Mouse (Mus musculus) splenic B cell, adult 2 months (primary cell): ENCODE data around the gene Aftph.

Source experiments
- DNase-seq: peaks from one replicate; pipeline ENCODE4 v3.0.0-alpha.2; 2011; ENCODE audit warnings: low read depth, low spot score
- H3K27me3 ChIP-seq: 2 replicates; pipeline ENCODE4 v1.6.1; 2012; ENCODE audit warnings: mild to moderate bottlenecking, low read length, moderate library complexity, mixed read lengths; ENCODE audit not compliant: control insufficient read depth, poor library complexity, insufficient read depth, severe bottlenecking
- H3K36me3 ChIP-seq: 2 replicates; pipeline ENCODE4 v1.6.1; 2012; ENCODE audit warnings: mild to moderate bottlenecking, low read length, moderate library complexity, mixed read lengths; ENCODE audit not compliant: control insufficient read depth, poor library complexity, insufficient read depth, severe bottlenecking

The Aftph gene

GRCm38 (mm10) chr11:20671789-20672392, 69.5 kb downstream of the Aftph start:
- no peak for DNase-seq
- no peaks in the 10 kb centered on the region for H3K36me3 ChIP-seq
- H3K27me3 ChIP-seq: no peaks in the 10 kb centered on the region

GRCm38 (mm10) chr11:20664878-20665277, 76.5 kb downstream of the Aftph start:
- DNase-seq: no peak
- no peaks in the 10 kb centered on the region for H3K27me3 ChIP-seq
- no peaks in the 10 kb centered on the region for H3K36me3 ChIP-seq

- H3K36me3 ChIP-seq: no peaks in the 10 kb centered on the region
- H3K27me3 ChIP-seq: no peaks in the 10 kb centered on the region
- no peak for DNase-seq
Measured at GRCm38 (mm10) chr11:20663580-20664198, 77.7 kb downstream of the Aftph start.

GRCm38 (mm10) chr11:20662811-20663210, 78.6 kb downstream of the Aftph start:
- no peak for DNase-seq
- Histone ChIP-seq H3K36me3 (no peaks in the 10 kb centered on the region), H3K27me3 (no peaks in the 10 kb centered on the region)

GRCm38 (mm10) chr11:20661652-20662051, 79.7 kb downstream of the Aftph start:
- peak; percentile 72 for DNase-seq
- Histone ChIP-seq H3K36me3 (no peaks in the 10 kb centered on the region), H3K27me3 (no peaks in the 10 kb centered on the region)

GRCm38 (mm10) chr11:20660111-20661097, 81.0 kb downstream of the Aftph start:
- no peaks in the 10 kb centered on the region for H3K36me3 ChIP-seq
- no peaks in the 10 kb centered on the region for H3K27me3 ChIP-seq
- DNase-seq: no peak

- Histone ChIP-seq H3K36me3 (no peaks in the 10 kb centered on the region), H3K27me3 (no peaks in the 10 kb centered on the region)
- DNase-seq: no peak
Measured at GRCm38 (mm10) chr11:20659094-20659493, 82.3 kb downstream of the Aftph start.

- no peaks in the 10 kb centered on the region for H3K36me3 ChIP-seq
- DNase-seq: no peak
- no peaks in the 10 kb centered on the region for H3K27me3 ChIP-seq
Measured at GRCm38 (mm10) chr11:20656711-20657057, 84.7 kb downstream of the Aftph start.

- Histone ChIP-seq H3K27me3 (no peaks in the 10 kb centered on the region), H3K36me3 (no peaks in the 10 kb centered on the region)
- no peak for DNase-seq
Measured at GRCm38 (mm10) chr11:20655795-20656710, 85.3 kb downstream of the Aftph start.

GRCm38 (mm10) chr11:20651166-20651565, 90.2 kb downstream of the Aftph start:
- no peaks in the 10 kb centered on the region; the same call in none of the 2 replicates for H3K36me3 ChIP-seq
- no peak for DNase-seq

GRCm38 (mm10) chr11:20650006-20650639, 91.3 kb downstream of the Aftph start:
- DNase-seq: no peak
- Histone ChIP-seq H3K36me3 (no peaks in the 10 kb centered on the region; the same call in none of the 2 replicates), H3K27me3 (no peaks in the 10 kb centered on the region)

More at GRCm38 (mm10) chr11:20651166-20651565, 90.2 kb downstream of the Aftph start:
- H3K27me3 ChIP-seq: no peaks in the 10 kb centered on the region

- Histone ChIP-seq H3K27me3 (no peaks in the 10 kb centered on the region), H3K36me3 (no peaks in the 10 kb centered on the region; the same call in none of the 2 replicates)
- no peak for DNase-seq
Measured at GRCm38 (mm10) chr11:20649477-20649876, 91.9 kb downstream of the Aftph start.

GRCm38 (mm10) chr11:20647902-20648625, 93.3 kb downstream of the Aftph start:
- H3K27me3 ChIP-seq: no peaks in the 10 kb centered on the region
- no peak for DNase-seq
- H3K36me3 ChIP-seq: no peaks in the 10 kb centered on the region; the same call in none of the 2 replicates
